22 mouse cellular contexts compared by ENCODE assay signal in genomic region chr12:84046906-84047305, GRCm38 (mm10). TPM values are rescaled to one million over a fixed set of nuclear protein-coding genes. Genes with fewer than 3 reads are reported as not detected.
"Had no signal": no experiment of that assay in that cellular context is flagged by ENCODE, and none has a peak within 500 bp of the region (broad histone marks: within the 10 kb centered on the region; RNA-seq: fewer than 3 reads in every experiment).

No protein-coding gene starts in this region.

- ATAC-seq: hindbrain, postnatal 0 days; intestine, embryonic 16.5 days; liver, embryonic 12.5 days had no signal

- DNase-seq: gastrocnemius, postnatal 14 days; gastrocnemius, postnatal 36 days; heart, adult 18-20 months; heart, postnatal 14 days; heart, postnatal 36 days; kidney, adult 11 months; kidney, adult 2 months; kidney, postnatal 10 days; kidney, postnatal 25 days; kidney, postnatal 4 days; left cerebral cortex, postnatal 4 days had no signal

RNA-seq across cellular contexts. Expression of gene Acot3, which starts 5.0 kb away (rescaled TPM):
- total RNA-seq: gastrocnemius, adult 18-20 months; gastrocnemius, adult 8-10 months; gastrocnemius, postnatal 14 days; gastrocnemius, postnatal 36 days; hematopoietic stem cell, adult 5-6 weeks had no signal

RNA-seq across cellular contexts. Expression of gene Gm49366, which starts 8.2 kb away (rescaled TPM):
- total RNA-seq: gastrocnemius, adult 18-20 months; gastrocnemius, adult 8-10 months; gastrocnemius, postnatal 14 days; gastrocnemius, postnatal 36 days; heart, postnatal 14 days; hematopoietic stem cell, adult 5-6 weeks; hindbrain, postnatal 0 days; layer of hippocampus, postnatal 25 days; left cerebral cortex, postnatal 10 days; left cerebral cortex, postnatal 25 days; left cerebral cortex, postnatal 4 days; liver, adult 2 months had no signal

RNA-seq across cellular contexts. Expression of gene Acot5, which starts 22.2 kb away (rescaled TPM):
- total RNA-seq: gastrocnemius, adult 18-20 months; gastrocnemius, postnatal 36 days; heart, adult 8-10 months; heart, postnatal 36 days; hematopoietic stem cell, adult 5-6 weeks; liver, adult 2 months had no signal
